Mouse (Mus musculus): Measurements from ENCODE around the gene Zscan22. TPM values are rescaled to one million over a fixed set of nuclear protein-coding genes. Genes with fewer than 3 reads are reported as not detected.
"Not testable (repeated sequence)": the region's sequence is repeated elsewhere in the genome, so short reads cannot be mapped to it uniquely, and the experiment has no call there.

The Zscan22 gene
- polyA plus RNA-seq (2012; ENCODE audit: insufficient read depth, low replicate concordance) = 1.4 and 1.5 TPM in 2 replicates

GRCm38 (mm10) chr7:12897655-12898410 lies at the start of gene Zscan22:
TSS of gene Zscan22 (plus strand) at chr7:12897815.
- Histone ChIP-seq H3K27me3 (replicated peaks) (no peaks in the 10 kb centered on the region), H3K4me1 (peaks cover 49% of the 10 kb centered on the region), H3K9me3 (no peaks in the 10 kb centered on the region), H3K36me3 (replicated peaks; ENCODE audit: low read length) (peaks cover 2% of the 10 kb centered on the region), H3K4me3 (replicated peaks) (peak within 1 kb of the TSS; percentile 94)
- TF ChIP-seq GATA1 (IDR thresholded peaks at IDR 0.05; ENCODE audit: borderline replicate concordance, low read length) (no peak), FLI1 (IDR thresholded peaks at IDR 0.05; ENCODE audit: low read length) (no peak)

- TF ChIP-seq GATA1 (IDR thresholded peaks at IDR 0.05; ENCODE audit: borderline replicate concordance, low read length) (no peak), FLI1 (IDR thresholded peaks at IDR 0.05; ENCODE audit: low read length) (no peak)
- Histone ChIP-seq H3K27me3 (replicated peaks) (no peaks in the 10 kb centered on the region), H3K4me1 (no peaks in the 10 kb centered on the region), H3K4me3 (replicated peaks) (no peak overlapping the region), H3K9me3 (peaks cover 4% of the 10 kb centered on the region), H3K36me3 (replicated peaks; ENCODE audit: low read length) (no peaks in the 10 kb centered on the region)
Observed at GRCm38 (mm10) chr7:12874301-12874700, 23.3 kb upstream of the Zscan22 start.

GRCm38 (mm10) chr7:12880036-12880435 lies 17.6 kb upstream of the Zscan22 start:
- H3K4me3 ChIP-seq (replicated peaks) = no peak overlapping the region
- no peaks in the 10 kb centered on the region for H3K27me3 ChIP-seq (replicated peaks)
- no peaks in the 10 kb centered on the region for H3K9me3 ChIP-seq
- TF ChIP-seq FLI1 (IDR thresholded peaks at IDR 0.05; ENCODE audit: low read length) = no peak
- no peak for TF ChIP-seq GATA1 (IDR thresholded peaks at IDR 0.05; ENCODE audit: borderline replicate concordance, low read length)
- H3K4me1 ChIP-seq = peaks cover 26% of the 10 kb centered on the region
- H3K36me3 ChIP-seq (replicated peaks; ENCODE audit: low read length) = peaks cover 8% of the 10 kb centered on the region

- H3K4me3 ChIP-seq (replicated peaks) = peak overlapping the region; percentile 97
- peaks cover 13% of the 10 kb centered on the region for H3K36me3 ChIP-seq (replicated peaks; ENCODE audit: low read length)
- H3K9me3 ChIP-seq; H3K27me3 ChIP-seq (replicated peaks): not testable (repeated sequence)
- peaks cover 26% of the 10 kb centered on the region for H3K4me1 ChIP-seq
Observed at GRCm38 (mm10) chr7:12880497-12880896, 17.1 kb upstream of the Zscan22 start.

- Histone ChIP-seq H3K4me3 (replicated peaks) (peak within 1 kb of the TSS; percentile 97), H3K4me1 (peaks cover 26% of the 10 kb centered on the region), H3K27me3 (replicated peaks) (no peaks in the 10 kb centered on the region), H3K9me3 (no peaks in the 10 kb centered on the region), H3K36me3 (replicated peaks; ENCODE audit: low read length) (peaks cover 19% of the 10 kb centered on the region)
- TF ChIP-seq GATA1 (IDR thresholded peaks at IDR 0.05; ENCODE audit: borderline replicate concordance, low read length) = no peak
- no peak for TF ChIP-seq FLI1 (IDR thresholded peaks at IDR 0.05; ENCODE audit: low read length)
Observed at GRCm38 (mm10) chr7:12880911-12881660, 16.5 kb upstream of the Zscan22 start, which contains the start of gene Zfp128. TSS of gene Zfp128 (plus strand) at chr7:12881177.

- Histone ChIP-seq H3K4me1 (peaks cover 38% of the 10 kb centered on the region), H3K27me3 (replicated peaks) (no peaks in the 10 kb centered on the region), H3K9me3 (no peaks in the 10 kb centered on the region), H3K36me3 (replicated peaks; ENCODE audit: low read length) (peaks cover 68% of the 10 kb centered on the region), H3K4me3 (replicated peaks) (no peak overlapping the region)
- TF ChIP-seq GATA1 (IDR thresholded peaks at IDR 0.05; ENCODE audit: borderline replicate concordance, low read length) (no peak), FLI1 (IDR thresholded peaks at IDR 0.05; ENCODE audit: low read length) (no peak)
Observed at GRCm38 (mm10) chr7:12886563-12887266, 10.9 kb upstream of the Zscan22 start.

GRCm38 (mm10) chr7:12887585-12887984 lies 10.0 kb upstream of the Zscan22 start:
- Histone ChIP-seq H3K4me3 (replicated peaks) (no peak overlapping the region), H3K36me3 (replicated peaks; ENCODE audit: low read length) (peaks cover 73% of the 10 kb centered on the region), H3K27me3 (replicated peaks) (no peaks in the 10 kb centered on the region), H3K9me3 (no peaks in the 10 kb centered on the region), H3K4me1 (peaks cover 30% of the 10 kb centered on the region)
- TF ChIP-seq GATA1 (IDR thresholded peaks at IDR 0.05; ENCODE audit: borderline replicate concordance, low read length) = no peak
- no peak for TF ChIP-seq FLI1 (IDR thresholded peaks at IDR 0.05; ENCODE audit: low read length)

- Histone ChIP-seq H3K9me3 (no peaks in the 10 kb centered on the region), H3K4me1 (peaks cover 34% of the 10 kb centered on the region), H3K27me3 (replicated peaks) (no peaks in the 10 kb centered on the region), H3K36me3 (replicated peaks; ENCODE audit: low read length) (peaks cover 56% of the 10 kb centered on the region), H3K4me3 (replicated peaks) (no peak overlapping the region)
- TF ChIP-seq GATA1 (IDR thresholded peaks at IDR 0.05; ENCODE audit: borderline replicate concordance, low read length) (no peak), FLI1 (IDR thresholded peaks at IDR 0.05; ENCODE audit: low read length) (no peak)
Observed at GRCm38 (mm10) chr7:12890928-12891327, 6.7 kb upstream of the Zscan22 start.

GRCm38 (mm10) chr7:12891334-12891733 lies 6.3 kb upstream of the Zscan22 start:
- H3K4me3 ChIP-seq (replicated peaks) = no peak overlapping the region
- H3K4me1 ChIP-seq = peaks cover 37% of the 10 kb centered on the region
- TF ChIP-seq GATA1 (IDR thresholded peaks at IDR 0.05; ENCODE audit: borderline replicate concordance, low read length) (no peak), FLI1 (IDR thresholded peaks at IDR 0.05; ENCODE audit: low read length) (no peak)
- H3K36me3 ChIP-seq (replicated peaks; ENCODE audit: low read length) = peaks cover 52% of the 10 kb centered on the region
- no peaks in the 10 kb centered on the region for H3K9me3 ChIP-seq
- no peaks in the 10 kb centered on the region for H3K27me3 ChIP-seq (replicated peaks)
